In genomic region chr3:129863698-129864097, GRCm38 (mm10) we compare ENCODE assay signal across 8 mouse cellular contexts. TPM values are rescaled to one million over a fixed set of nuclear protein-coding genes. Genes with fewer than 3 reads are reported as not detected.
A peak's percentile ranks its signal among the peaks of the same experiment; 100 is the strongest.
DNase-seq lines count a peak whose midpoint lies in the region; ATAC-seq and TF ChIP-seq lines count a peak whose summit lies in the region.
"Had no signal": no experiment of that assay in that cellular context is flagged by ENCODE, and none has a peak within 500 bp of the region (broad histone marks: within the 10 kb centered on the region; RNA-seq: fewer than 3 reads in every experiment).

No protein-coding gene starts in this region.

- no peaks in the 10 kb centered on the region for H3K9me3 ChIP-seq in midbrain, embryonic 14.5 days (ENCODE audit: control insufficient read depth, low read length)
- 0 out of 2 replicates have a peak, but pooled peaks cover 2% of the 10 kb centered on the region for H3K9me3 ChIP-seq in midbrain, embryonic 16.5 days (replicated peaks; ENCODE audit: control insufficient read depth, low read length, poor library complexity, severe bottlenecking)
- H3K9me3 ChIP-seq in lung, embryonic 14.5 days (ENCODE audit: low read depth, low read length): no peaks in the 10 kb centered on the region
- H3K9me3 ChIP-seq: lung, embryonic 15.5 days had no signal

- no peaks in the 10 kb centered on the region for H3K4me1 ChIP-seq in midbrain, embryonic 14.5 days (ENCODE audit: control insufficient read depth, insufficient read depth, low read length)
- no peaks in the 10 kb centered on the region for H3K4me1 ChIP-seq in midbrain, embryonic 16.5 days (ENCODE audit: control insufficient read depth, insufficient read depth, low read length)
- H3K4me1 ChIP-seq in lung, embryonic 14.5 days (ENCODE audit: insufficient read depth): no peaks in the 10 kb centered on the region
- H3K4me1 ChIP-seq in spleen, adult 2 months (ENCODE audit: control insufficient read depth, insufficient read depth, insufficient read length): no peaks in the 10 kb centered on the region
- H3K4me1 ChIP-seq: lung, embryonic 15.5 days had no signal

- 46% methylated on average over 14 of the region's 14 CpGs for WGBS in midbrain, embryonic 14.5 days
- 50% methylated on average over 14 of the region's 14 CpGs for WGBS in midbrain, embryonic 16.5 days
- 40% methylated on average over 14 of the region's 14 CpGs for WGBS in lung, embryonic 14.5 days
- WGBS in spleen, adult 2 months: 63% methylated on average over 14 of the region's 14 CpGs

- no peak overlapping the region for H3K27ac ChIP-seq in midbrain, embryonic 14.5 days (replicated peaks; ENCODE audit: low read depth, low read length)
- H3K27ac ChIP-seq in midbrain, embryonic 16.5 days (ENCODE audit: low read length): no peak overlapping the region
- no peak overlapping the region for H3K27ac ChIP-seq in lung, embryonic 14.5 days (ENCODE audit: low read depth)
- no peak overlapping the region for H3K27ac ChIP-seq in spleen, adult 2 months (ENCODE audit: insufficient read depth, low read length)
- H3K27ac ChIP-seq: lung, embryonic 15.5 days had no signal

- TF ChIP-seq CTCF in lung, embryonic 14.5 days (IDR thresholded peaks at IDR 0.05; ENCODE audit: low read depth): peak; percentile 69
- TF ChIP-seq CTCF in spleen, adult 2 months (IDR thresholded peaks at IDR 0.05; ENCODE audit: extremely low read depth, insufficient read depth, insufficient read length, insufficient replicate concordance): peak; percentile 63; the same call in 1 of the 2 replicates

- H3K4me2 ChIP-seq in midbrain, embryonic 14.5 days (ENCODE audit: low read length): no peak overlapping the region
- H3K4me2 ChIP-seq in midbrain, embryonic 16.5 days (ENCODE audit: low read length): no peak overlapping the region
- no peak overlapping the region for H3K4me2 ChIP-seq in lung, embryonic 14.5 days
- H3K4me2 ChIP-seq: lung, embryonic 15.5 days had no signal

- TF ChIP-seq POLR2A in spleen, adult 2 months (IDR thresholded peaks at IDR 0.05; ENCODE audit: low read depth, low read length): no peak

- H3K36me3 ChIP-seq in midbrain, embryonic 14.5 days (ENCODE audit: control insufficient read depth, insufficient read depth, low read length): no peaks in the 10 kb centered on the region
- no peaks in the 10 kb centered on the region for H3K36me3 ChIP-seq in midbrain, embryonic 16.5 days (ENCODE audit: control insufficient read depth, insufficient read depth, low read length)
- H3K36me3 ChIP-seq in lung, embryonic 14.5 days (ENCODE audit: insufficient read depth): no peaks in the 10 kb centered on the region
- no peaks in the 10 kb centered on the region for H3K36me3 ChIP-seq in spleen, adult 2 months (ENCODE audit: control insufficient read depth, insufficient read depth, low read length)
- H3K36me3 ChIP-seq: lung, embryonic 15.5 days had no signal

- H3K27me3 ChIP-seq in midbrain, embryonic 14.5 days (ENCODE audit: control insufficient read depth, insufficient read depth, low read length): no peaks in the 10 kb centered on the region
- H3K27me3 ChIP-seq in midbrain, embryonic 16.5 days (ENCODE audit: control insufficient read depth, insufficient read depth, low read depth, low read length): no peaks in the 10 kb centered on the region
- H3K27me3 ChIP-seq in lung, embryonic 14.5 days (ENCODE audit: insufficient read depth, low read length): no peaks in the 10 kb centered on the region
- no peaks in the 10 kb centered on the region for H3K27me3 ChIP-seq in spleen, adult 2 months (ENCODE audit: control insufficient read depth, insufficient read depth, low read length)
- H3K27me3 ChIP-seq: lung, embryonic 15.5 days had no signal

- H3K4me3 ChIP-seq in midbrain, embryonic 14.5 days (replicated peaks; ENCODE audit: low read depth, low read length): no peak overlapping the region
- H3K4me3 ChIP-seq in midbrain, embryonic 16.5 days (ENCODE audit: low read depth, low read length): no peak overlapping the region
- H3K4me3 ChIP-seq in lung, embryonic 14.5 days (ENCODE audit: low read depth, low read length): no peak overlapping the region
- no peak overlapping the region for H3K4me3 ChIP-seq in spleen, adult 2 months (ENCODE audit: extremely low read depth, insufficient read depth, insufficient read length)
- H3K4me3 ChIP-seq: lung, embryonic 15.5 days had no signal

- no peak overlapping the region for H3K9ac ChIP-seq in midbrain, embryonic 14.5 days (replicated peaks; ENCODE audit: low read length)
- H3K9ac ChIP-seq in midbrain, embryonic 16.5 days (ENCODE audit: low read depth, low read length): no peak overlapping the region
- no peak overlapping the region for H3K9ac ChIP-seq in lung, embryonic 14.5 days
- H3K9ac ChIP-seq: lung, embryonic 15.5 days had no signal

- ATAC-seq in midbrain, embryonic 14.5 days (ENCODE audit: low FRiP score, low TSS enrichment): no peak
- no peak for ATAC-seq in midbrain, embryonic 16.5 days
- ATAC-seq in lung, embryonic 14.5 days (ENCODE audit: insufficient read depth): no peak

- peak; percentile 19 for DNase-seq in midbrain, embryonic 14.5 days
- DNase-seq in R1 (ENCODE audit: low read depth, low spot score): peak; percentile 77
- peak; percentile 22 for DNase-seq in cerebellum, adult 9-11 months
- DNase-seq in heart, postnatal 4 days: peak; percentile 67
- DNase-seq in lung, embryonic 14.5 days: peak; percentile 44
- peak in 1 of 2 experiments; percentile 34 for DNase-seq in spleen, adult 2 months (ENCODE audit: low read depth in 1 of 2, low spot score in 2 of 2)

RNA-seq across cellular contexts. Expression of gene Pla2g12a, which starts 14.7 kb away (rescaled TPM):
- polyA plus RNA-seq in midbrain, embryonic 14.5 days (2014; fragmentation: Nextera tagmentation; extraction: Ambion mirVana): 36.7 and 43.5 TPM in 2 replicates
- 38.4 and 39.4 TPM in 2 replicates for polyA plus RNA-seq in midbrain, embryonic 16.5 days (2015; fragmentation: Nextera tagmentation; extraction: Ambion mirVana)
- total RNA-seq in heart, postnatal 4 days (2021): 10 to 100 TPM; 22.6 to 26.5 TPM
- 36.4 and 38.2 TPM in 2 replicates for polyA plus RNA-seq in lung, embryonic 14.5 days (2014; fragmentation: Nextera tagmentation; extraction: Ambion mirVana)
- polyA plus RNA-seq in spleen, adult 2 months (2012; rRNA removed): 21.3 and 37.3 TPM in 2 replicates

RNA-seq across cellular contexts. Expression of gene Cfi, which starts 28.0 kb away (rescaled TPM):
- 0.39 and 0.92 TPM in 2 replicates for polyA plus RNA-seq in midbrain, embryonic 14.5 days (2014; fragmentation: Nextera tagmentation; extraction: Ambion mirVana)
- 0.39 and 0.45 TPM in 2 replicates for polyA plus RNA-seq in midbrain, embryonic 16.5 days (2015; fragmentation: Nextera tagmentation; extraction: Ambion mirVana)
- total RNA-seq in heart, postnatal 4 days (2021): 1 to 10 TPM; 1.5 to 1.7 TPM
- polyA plus RNA-seq in lung, embryonic 14.5 days (2014; fragmentation: Nextera tagmentation; extraction: Ambion mirVana): 25.7 and 26.4 TPM in 2 replicates
- not detected in 2 replicates for polyA plus RNA-seq in spleen, adult 2 months (2012; rRNA removed)

RNA-seq across cellular contexts. Expression of gene Gar1, which starts 32.5 kb away (rescaled TPM):
- 16.8 and 21.9 TPM in 2 replicates for polyA plus RNA-seq in midbrain, embryonic 14.5 days (2014; fragmentation: Nextera tagmentation; extraction: Ambion mirVana)
- polyA plus RNA-seq in midbrain, embryonic 16.5 days (2015; fragmentation: Nextera tagmentation; extraction: Ambion mirVana): 34.7 and 34.9 TPM in 2 replicates
- 10 to 100 TPM; 30.3 to 33.3 TPM for total RNA-seq in heart, postnatal 4 days (2021)
- 44.8 and 45.2 TPM in 2 replicates for polyA plus RNA-seq in lung, embryonic 14.5 days (2014; fragmentation: Nextera tagmentation; extraction: Ambion mirVana)
- 29.3 and 30.6 TPM in 2 replicates for polyA plus RNA-seq in spleen, adult 2 months (2012; rRNA removed)

RNA-seq across cellular contexts. Expression of gene Casp6, which starts 37.5 kb away (rescaled TPM):
- 19.0 and 24.4 TPM in 2 replicates for polyA plus RNA-seq in midbrain, embryonic 14.5 days (2014; fragmentation: Nextera tagmentation; extraction: Ambion mirVana)
- polyA plus RNA-seq in midbrain, embryonic 16.5 days (2015; fragmentation: Nextera tagmentation; extraction: Ambion mirVana): 16.5 and 17.5 TPM in 2 replicates
- total RNA-seq in heart, postnatal 4 days (2021): 10 to 100 TPM; 22.2 to 23.7 TPM
- 73.2 and 79.8 TPM in 2 replicates for polyA plus RNA-seq in lung, embryonic 14.5 days (2014; fragmentation: Nextera tagmentation; extraction: Ambion mirVana)
- polyA plus RNA-seq in spleen, adult 2 months (2012; rRNA removed): 19.1 and 25.2 TPM in 2 replicates

RNA-seq across cellular contexts. Expression of gene Rrh, which starts 41.3 kb away (rescaled TPM):
- polyA plus RNA-seq in midbrain, embryonic 14.5 days (2014; fragmentation: Nextera tagmentation; extraction: Ambion mirVana): 0.14 and 0.19 TPM in 2 replicates
- 0.16 and 0.19 TPM in 2 replicates for polyA plus RNA-seq in midbrain, embryonic 16.5 days (2015; fragmentation: Nextera tagmentation; extraction: Ambion mirVana)
- total RNA-seq in heart, postnatal 4 days (2021): under 1 TPM; 0.20 to 0.21 TPM
- 0.08 and 0.13 TPM in 2 replicates for polyA plus RNA-seq in lung, embryonic 14.5 days (2014; fragmentation: Nextera tagmentation; extraction: Ambion mirVana)
- 0.02 TPM in 1 of 2 replicates, not detected in the other for polyA plus RNA-seq in spleen, adult 2 months (2012; rRNA removed)

Comparison
In these comparisons a context has a peak if more than half of its experiments do, and no peak if none do; other contexts are left out.
1. RNA of gene Cfi, which starts 28.0 kb away (polyA plus RNA-seq): 25.7 to 26.4 TPM in lung, embryonic 14.5 days; 0.39 to 0.45 TPM in midbrain, embryonic 16.5 days, 0.39 to 0.92 TPM in midbrain, embryonic 14.5 days and not detected in spleen, adult 2 months; every median in the first group is over 10 times any median in the second.